Mouse (Mus musculus) kidney, postnatal 25 days (tissue): Measurements from ENCODE around the gene Vars.
A peak's percentile ranks its signal among the peaks of the same experiment; 100 is the strongest.
"Not testable (repeated sequence)": the region's sequence is repeated elsewhere in the genome, so short reads cannot be mapped to it uniquely, and the experiment has no call there.

ENCODE experiments used
- DNase-seq, 2 experiments: peaks; one replicate each; pipeline ENCODE4 v3.0.0; 2021; ENCODE audit warnings: mixed read lengths in 2 of 2

Gene Vars

GRCm38 (mm10) chr17:35024261-35024660, 23.5 kb downstream of the Vars start:
- peak in 1 of 2 experiments; percentile 29 for DNase-seq

GRCm38 (mm10) chr17:35024691-35025488, 24.1 kb downstream of the Vars start:
- peak in 1 of 2 experiments; percentile 41 for DNase-seq

- DNase-seq, result peak in 1 of 2 experiments; percentile 24
Measured at GRCm38 (mm10) chr17:35026206-35026605, 25.4 kb downstream of the Vars start.

- DNase-seq, result peak in 1 of 2 experiments; percentile 33
Measured at GRCm38 (mm10) chr17:35027277-35028068, 26.7 kb downstream of the Vars start, which contains the start of gene Sapcd1. Gene Sapcd1 (minus strand): TSS chr17:35028016.

- DNase-seq, result peak in 1 of 2 experiments; percentile 23
Measured at GRCm38 (mm10) chr17:35028315-35028714, 27.5 kb downstream of the Vars start.

- peak; percentile 29 to 39 for DNase-seq
Measured at GRCm38 (mm10) chr17:35029691-35030532, 29.1 kb downstream of the Vars start.

GRCm38 (mm10) chr17:35031272-35031671, 30.5 kb downstream of the Vars start:
- DNase-seq, result no peak

- DNase-seq, result no peak
Measured at GRCm38 (mm10) chr17:35031880-35032279, 31.1 kb downstream of the Vars start.

- no peak for DNase-seq
Measured at GRCm38 (mm10) chr17:35032323-35032870, 31.6 kb downstream of the Vars start.

GRCm38 (mm10) chr17:35033703-35034102, 32.9 kb downstream of the Vars start:
- DNase-seq, result not testable (repeated sequence)

- peak in 1 of 2 experiments; percentile 13 for DNase-seq
Measured at GRCm38 (mm10) chr17:35034896-35035295, 34.1 kb downstream of the Vars start.

GRCm38 (mm10) chr17:35039121-35039873, 38.5 kb downstream of the Vars start:
- DNase-seq, result no peak

GRCm38 (mm10) chr17:35043794-35044193, 43.0 kb downstream of the Vars start:
- DNase-seq, result peak in 1 of 2 experiments; percentile 3

- peak in 1 of 2 experiments; percentile 21 for DNase-seq
Measured at GRCm38 (mm10) chr17:35044904-35045806, 44.4 kb downstream of the Vars start.

GRCm38 (mm10) chr17:35045807-35046680, 45.3 kb downstream of the Vars start:
- peak in 1 of 2 experiments; percentile 43 for DNase-seq

GRCm38 (mm10) chr17:35046681-35047455, 46.1 kb downstream of the Vars start, which contains the start of gene Msh5:
Gene Msh5 (minus strand): TSS chr17:35046745.
- peak; percentile 98 to 99 for DNase-seq

GRCm38 (mm10) chr17:35047688-35048087, 46.9 kb downstream of the Vars start:
- peak; percentile 62 to 79 for DNase-seq
